Mouse (Mus musculus): Measurements from ENCODE around the gene Ltbp4. TPM values are rescaled to one million over a fixed set of nuclear protein-coding genes. Genes with fewer than 3 reads are reported as not detected.
A peak's percentile ranks its signal among the peaks of the same experiment; 100 is the strongest.

Ltbp4 gene
- polyA plus RNA-seq, 1 experiment from 2014 or later = 40.7 TPM

GRCm38 (mm10) chr7:27310306-27310705 is 27.2 kb downstream of the Ltbp4 start:
- H3K9ac ChIP-seq (ENCODE audit: low read depth, low read length) = no peak overlapping the region
- 17% methylated on average over 17 of the region's 17 CpGs for WGBS
- H3K4me2 ChIP-seq (replicated peaks; ENCODE audit: low read depth) = peak overlapping the region; percentile 51
- H3K4me3 ChIP-seq (ENCODE audit: low read depth, low read length) = no peak overlapping the region
- 0 out of 2 replicates have a peak, but pooled peaks cover 7% of the 10 kb centered on the region for H3K9me3 ChIP-seq (ENCODE audit: control insufficient read depth)
- no peak overlapping the region for H3K27ac ChIP-seq (ENCODE audit: low read depth, low read length)
- TF ChIP-seq CTCF (IDR thresholded peaks at IDR 0.05; ENCODE audit: low read depth) = no peak
- H3K27me3 ChIP-seq (replicated peaks; ENCODE audit: control insufficient read depth, insufficient read depth, low read length) = no peaks in the 10 kb centered on the region
- no peak for ATAC-seq
- H3K36me3 ChIP-seq (ENCODE audit: control insufficient read depth, insufficient read depth) = 0 out of 2 replicates have a peak, but pooled peaks cover 5% of the 10 kb centered on the region
- H3K4me1 ChIP-seq (replicated peaks; ENCODE audit: control insufficient read depth, insufficient read depth, low read length) = no peaks in the 10 kb centered on the region; the same call in 1 of the 2 replicates

GRCm38 (mm10) chr7:27309832-27310231 is 27.7 kb downstream of the Ltbp4 start:
- no peak overlapping the region for H3K9ac ChIP-seq (ENCODE audit: low read depth, low read length)
- 74% methylated on average over 3 of the region's 3 CpGs for WGBS
- 0 out of 2 replicates have a peak, but pooled peaks cover 7% of the 10 kb centered on the region for H3K9me3 ChIP-seq (ENCODE audit: control insufficient read depth)
- no peaks in the 10 kb centered on the region; the same call in 1 of the 2 replicates for H3K4me1 ChIP-seq (replicated peaks; ENCODE audit: control insufficient read depth, insufficient read depth, low read length)
- no peak for ATAC-seq
- 0 out of 2 replicates have a peak, but pooled peaks cover 5% of the 10 kb centered on the region for H3K36me3 ChIP-seq (ENCODE audit: control insufficient read depth, insufficient read depth)
- TF ChIP-seq CTCF (IDR thresholded peaks at IDR 0.05; ENCODE audit: low read depth) = no peak
- no peak overlapping the region for H3K4me3 ChIP-seq (ENCODE audit: low read depth, low read length)
- H3K27me3 ChIP-seq (replicated peaks; ENCODE audit: control insufficient read depth, insufficient read depth, low read length) = no peaks in the 10 kb centered on the region
- H3K27ac ChIP-seq (ENCODE audit: low read depth, low read length) = no peak overlapping the region
- no peak overlapping the region for H3K4me2 ChIP-seq (replicated peaks; ENCODE audit: low read depth)

GRCm38 (mm10) chr7:27308821-27309549 is 28.5 kb downstream of the Ltbp4 start:
- H3K9ac ChIP-seq (ENCODE audit: low read depth, low read length) = no peak overlapping the region
- H3K4me3 ChIP-seq (ENCODE audit: low read depth, low read length) = peak overlapping the region; percentile 23
- 0 out of 2 replicates have a peak, but pooled peaks cover 1% of the 10 kb centered on the region for H3K9me3 ChIP-seq (ENCODE audit: control insufficient read depth)
- H3K4me1 ChIP-seq (replicated peaks; ENCODE audit: control insufficient read depth, insufficient read depth, low read length) = no peaks in the 10 kb centered on the region; the same call in 1 of the 2 replicates
- H3K36me3 ChIP-seq (ENCODE audit: control insufficient read depth, insufficient read depth) = 0 out of 2 replicates have a peak, but pooled peaks cover 1% of the 10 kb centered on the region
- peak overlapping the region; percentile 63 for H3K4me2 ChIP-seq (replicated peaks; ENCODE audit: low read depth)
- 16% methylated on average over 28 of the region's 28 CpGs for WGBS
- ATAC-seq = 0 out of 2 replicates have a peak, but pooled peaks have one; percentile 14
- H3K27ac ChIP-seq (ENCODE audit: low read depth, low read length) = no peak overlapping the region
- no peaks in the 10 kb centered on the region for H3K27me3 ChIP-seq (replicated peaks; ENCODE audit: control insufficient read depth, insufficient read depth, low read length)
- TF ChIP-seq CTCF (IDR thresholded peaks at IDR 0.05; ENCODE audit: low read depth) = no peak

GRCm38 (mm10) chr7:27307551-27307950 is 29.9 kb downstream of the Ltbp4 start:
- 81% methylated on average over 9 of the region's 9 CpGs for WGBS

GRCm38 (mm10) chr7:27306161-27307160 is 31.0 kb downstream of the Ltbp4 start:
- WGBS = 72% methylated on average over 24 of the region's 24 CpGs
- Histone ChIP-seq H3K27ac (ENCODE audit: low read depth, low read length) (no peak overlapping the region), H3K4me2 (replicated peaks; ENCODE audit: low read depth) (no peak overlapping the region), H3K27me3 (replicated peaks; ENCODE audit: control insufficient read depth, insufficient read depth, low read length) (no peaks in the 10 kb centered on the region), H3K36me3 (ENCODE audit: control insufficient read depth, insufficient read depth) (no peaks in the 10 kb centered on the region), H3K4me1 (replicated peaks; ENCODE audit: control insufficient read depth, insufficient read depth, low read length) (no peaks in the 10 kb centered on the region; the same call in 1 of the 2 replicates), H3K9ac (ENCODE audit: low read depth, low read length) (no peak overlapping the region), H3K9me3 (ENCODE audit: control insufficient read depth) (no peaks in the 10 kb centered on the region), H3K4me3 (ENCODE audit: low read depth, low read length) (no peak overlapping the region)
- no peak for ATAC-seq
- peak; percentile 82 for TF ChIP-seq CTCF (IDR thresholded peaks at IDR 0.05; ENCODE audit: low read depth)

More at GRCm38 (mm10) chr7:27307551-27307950, 29.9 kb downstream of the Ltbp4 start:
- TF ChIP-seq CTCF (IDR thresholded peaks at IDR 0.05; ENCODE audit: low read depth) = peak; percentile 49
- no peak for ATAC-seq
- H3K27me3 ChIP-seq (replicated peaks; ENCODE audit: control insufficient read depth, insufficient read depth, low read length) = no peaks in the 10 kb centered on the region
- no peaks in the 10 kb centered on the region for H3K9me3 ChIP-seq (ENCODE audit: control insufficient read depth)
- H3K9ac ChIP-seq (ENCODE audit: low read depth, low read length) = no peak overlapping the region
- H3K4me1 ChIP-seq (replicated peaks; ENCODE audit: control insufficient read depth, insufficient read depth, low read length) = no peaks in the 10 kb centered on the region; the same call in 1 of the 2 replicates
- no peak overlapping the region for H3K4me2 ChIP-seq (replicated peaks; ENCODE audit: low read depth)
- no peaks in the 10 kb centered on the region for H3K36me3 ChIP-seq (ENCODE audit: control insufficient read depth, insufficient read depth)
- H3K27ac ChIP-seq (ENCODE audit: low read depth, low read length) = no peak overlapping the region
- no peak overlapping the region for H3K4me3 ChIP-seq (ENCODE audit: low read depth, low read length)

Data from intestine, postnatal 0 days (tissue).